Mouse (Mus musculus) heart, embryonic 10.5 days (tissue): ENCODE measurements around the gene Wfdc6a. TPM values are rescaled to one million over a fixed set of nuclear protein-coding genes. Genes with fewer than 3 reads are reported as not detected.

Source experiments
- DNase-seq: peaks from one replicate; pipeline ENCODE4 v3.0.0-alpha.2; 2017; ENCODE audit warnings: low spot score
- H3K27ac ChIP-seq: fragments of 300-500 bp; sonication (generic); 2 replicates; pipeline ENCODE4 v1.5.1; 2016; ENCODE audit warnings: mild to moderate bottlenecking
- H3K27me3 ChIP-seq: fragments of 300-500 bp; sonication (generic); 2 replicates; pipeline ENCODE4 v1.6.1; 2016; ENCODE audit warnings: mild to moderate bottlenecking; ENCODE audit not compliant: poor library complexity, insufficient read depth, severe bottlenecking
- H3K36me3 ChIP-seq: fragments of 300-500 bp; sonication (generic); 2 replicates; pipeline ENCODE4 v1.6.1; 2016; ENCODE audit warnings: mild to moderate bottlenecking, moderate library complexity
- H3K4me1 ChIP-seq: fragments of 300-500 bp; sonication (generic); 2 replicates; pipeline ENCODE4 v1.6.1; 2016; ENCODE audit warnings: mild to moderate bottlenecking
- H3K4me3 ChIP-seq: fragments of 300-500 bp; sonication (generic); 2 replicates; pipeline ENCODE4 v1.5.1; 2016; ENCODE audit warnings: mild to moderate bottlenecking, moderate library complexity
- H3K9me3 ChIP-seq: fragments of 300-500 bp; sonication (generic); 2 replicates; pipeline ENCODE4 v1.6.1; 2016; ENCODE audit warnings: mild to moderate bottlenecking, moderate library complexity
- WGBS: fragments of 180-500 bp; shearing (Covaris S2); methylation state at CpG from one replicate; pipeline ENCODE4 v1.1.7; 2016; 5-methylcytosine and 5-hydroxymethylcytosine counted together
- polyA plus RNA-seq: library from polyadenylated mRNA; unstranded; fragments of >200 nt; fragmentation: Nextera tagmentation; extraction: Ambion mirVana; gene quantifications from 2 replicates; pipeline ENCODE4 v1.2.1, GENCODE M21; 2016

Gene Wfdc6a
- polyA plus RNA-seq, 1 experiment from 2014 or later = not detected

GRCm38 (mm10) chr2:164564346-164564745, 20.9 kb downstream of the Wfdc6a start:
- peaks cover 21% of the 10 kb centered on the region for H3K4me1 ChIP-seq
- H3K36me3 ChIP-seq = no peaks in the 10 kb centered on the region
- DNase-seq = no peak
- WGBS = 76% methylated on average over 5 of the region's 5 CpGs
- peaks cover 41% of the 10 kb centered on the region for H3K27me3 ChIP-seq
- peak overlapping the region; percentile 67; the same call in 1 of the 2 replicates for H3K4me3 ChIP-seq
- no peak overlapping the region for H3K27ac ChIP-seq
- no peaks in the 10 kb centered on the region for H3K9me3 ChIP-seq

GRCm38 (mm10) chr2:164563339-164564038, 21.8 kb downstream of the Wfdc6a start:
- no peak for DNase-seq
- H3K27me3 ChIP-seq = peaks cover 41% of the 10 kb centered on the region
- no peaks in the 10 kb centered on the region for H3K36me3 ChIP-seq
- no peaks in the 10 kb centered on the region for H3K9me3 ChIP-seq
- peak overlapping the region; percentile 87 for H3K27ac ChIP-seq
- H3K4me1 ChIP-seq = peaks cover 26% of the 10 kb centered on the region
- peak overlapping the region; percentile 67 for H3K4me3 ChIP-seq
- under 1% methylated on average over 32 of the region's 32 CpGs for WGBS

- WGBS = 2% methylated on average over 24 of the region's 24 CpGs
- Histone ChIP-seq H3K4me1 (peaks cover 26% of the 10 kb centered on the region), H3K27ac (peak within 1 kb of the TSS; percentile 87), H3K27me3 (peaks cover 47% of the 10 kb centered on the region), H3K4me3 (peak within 1 kb of the TSS; percentile 67), H3K9me3 (no peaks in the 10 kb centered on the region), H3K36me3 (no peaks in the 10 kb centered on the region)
- no peak for DNase-seq
Observed at GRCm38 (mm10) chr2:164562391-164563188, 22.7 kb downstream of the Wfdc6a start, which contains the start of gene Wfdc2. TSS of gene Wfdc2 (plus strand) at chr2:164562413.

GRCm38 (mm10) chr2:164560106-164560505, 25.1 kb downstream of the Wfdc6a start:
- H3K9me3 ChIP-seq = no peaks in the 10 kb centered on the region
- no peak overlapping the region for H3K4me3 ChIP-seq
- no peak overlapping the region for H3K27ac ChIP-seq
- 86% methylated on average over 8 of the region's 8 CpGs for WGBS
- no peak for DNase-seq
- peaks cover 46% of the 10 kb centered on the region for H3K27me3 ChIP-seq
- no peaks in the 10 kb centered on the region for H3K36me3 ChIP-seq
- H3K4me1 ChIP-seq = peaks cover 26% of the 10 kb centered on the region

GRCm38 (mm10) chr2:164558991-164559645, 26.1 kb downstream of the Wfdc6a start:
- Histone ChIP-seq H3K27me3 (peaks cover 36% of the 10 kb centered on the region), H3K4me1 (peaks cover 25% of the 10 kb centered on the region), H3K27ac (peak overlapping the region; percentile 62), H3K36me3 (no peaks in the 10 kb centered on the region), H3K4me3 (no peak overlapping the region), H3K9me3 (no peaks in the 10 kb centered on the region)
- 24% methylated on average over 16 of the region's 16 CpGs for WGBS
- no peak for DNase-seq

GRCm38 (mm10) chr2:164558426-164558825, 26.8 kb downstream of the Wfdc6a start:
- Histone ChIP-seq H3K4me3 (no peak overlapping the region), H3K36me3 (no peaks in the 10 kb centered on the region), H3K4me1 (peaks cover 18% of the 10 kb centered on the region), H3K27me3 (peaks cover 33% of the 10 kb centered on the region), H3K9me3 (no peaks in the 10 kb centered on the region), H3K27ac (no peak overlapping the region)
- 79% methylated on average over 8 of the region's 8 CpGs for WGBS
- DNase-seq = no peak

GRCm38 (mm10) chr2:164551502-164551901, 33.7 kb downstream of the Wfdc6a start:
- Histone ChIP-seq H3K36me3 (no peaks in the 10 kb centered on the region), H3K9me3 (no peaks in the 10 kb centered on the region), H3K27ac (no peak overlapping the region), H3K27me3 (peaks cover 20% of the 10 kb centered on the region; the same call in 1 of the 2 replicates), H3K4me3 (no peak overlapping the region), H3K4me1 (peaks cover 9% of the 10 kb centered on the region)
- 83% methylated on average over 9 of the region's 9 CpGs for WGBS
- no peak for DNase-seq

- H3K4me3 ChIP-seq = no peak overlapping the region
- DNase-seq = no peak
- peaks cover 20% of the 10 kb centered on the region; the same call in 1 of the 2 replicates for H3K27me3 ChIP-seq
- H3K4me1 ChIP-seq = peaks cover 9% of the 10 kb centered on the region
- WGBS = 70% methylated on average over 2 of the region's 2 CpGs
- H3K36me3 ChIP-seq = no peaks in the 10 kb centered on the region
- H3K27ac ChIP-seq = no peak overlapping the region
- no peaks in the 10 kb centered on the region for H3K9me3 ChIP-seq
Observed at GRCm38 (mm10) chr2:164550895-164551269, 34.4 kb downstream of the Wfdc6a start.

- no peak overlapping the region; the same call in 1 of the 2 replicates for H3K27ac ChIP-seq
- no peaks in the 10 kb centered on the region for H3K36me3 ChIP-seq
- H3K9me3 ChIP-seq = no peaks in the 10 kb centered on the region
- DNase-seq = no peak
- H3K4me1 ChIP-seq = peaks cover 9% of the 10 kb centered on the region
- WGBS = 19% methylated on average over 10 of the region's 10 CpGs
- H3K4me3 ChIP-seq = 0 out of 2 replicates have a peak overlapping the region, but pooled peaks have one; percentile 2
- H3K27me3 ChIP-seq = peaks cover 20% of the 10 kb centered on the region; the same call in 1 of the 2 replicates
Observed at GRCm38 (mm10) chr2:164549963-164550894, 35.0 kb downstream of the Wfdc6a start.

- Histone ChIP-seq H3K4me3 (no peak overlapping the region), H3K27ac (no peak overlapping the region), H3K4me1 (peaks cover 13% of the 10 kb centered on the region), H3K27me3 (peaks cover 20% of the 10 kb centered on the region; the same call in 1 of the 2 replicates), H3K9me3 (no peaks in the 10 kb centered on the region), H3K36me3 (no peaks in the 10 kb centered on the region)
- WGBS = 34% methylated on average over 4 of the region's 4 CpGs
- no peak for DNase-seq
Observed at GRCm38 (mm10) chr2:164549338-164549737, 35.9 kb downstream of the Wfdc6a start.

GRCm38 (mm10) chr2:164544454-164545097, 40.7 kb downstream of the Wfdc6a start:
- no peaks in the 10 kb centered on the region for H3K9me3 ChIP-seq
- WGBS = 44% methylated on average over 5 of the region's 5 CpGs
- no peak for DNase-seq
- H3K4me3 ChIP-seq = no peak overlapping the region
- peaks cover 5% of the 10 kb centered on the region; the same call in 1 of the 2 replicates for H3K27me3 ChIP-seq
- H3K36me3 ChIP-seq = no peaks in the 10 kb centered on the region
- peaks cover 4% of the 10 kb centered on the region for H3K4me1 ChIP-seq
- H3K27ac ChIP-seq = no peak overlapping the region
